Mouse (Mus musculus) G1E (cell line): ENCODE results near the gene Srpr.

Experiments
- CTCF ChIP-seq: IDR thresholded peaks from 2 replicates; pipeline ENCODE4 v1.5.1; 2012; ENCODE audit warnings: low read depth, low read length, inconsistent platforms, mixed read lengths
- TAL1 ChIP-seq: conservative IDR thresholded peaks from 2 replicates; pipeline ENCODE4 v1.6.1; 2012; ENCODE audit warnings: low read depth, low read length, inconsistent platforms, mixed read lengths

DNA sequence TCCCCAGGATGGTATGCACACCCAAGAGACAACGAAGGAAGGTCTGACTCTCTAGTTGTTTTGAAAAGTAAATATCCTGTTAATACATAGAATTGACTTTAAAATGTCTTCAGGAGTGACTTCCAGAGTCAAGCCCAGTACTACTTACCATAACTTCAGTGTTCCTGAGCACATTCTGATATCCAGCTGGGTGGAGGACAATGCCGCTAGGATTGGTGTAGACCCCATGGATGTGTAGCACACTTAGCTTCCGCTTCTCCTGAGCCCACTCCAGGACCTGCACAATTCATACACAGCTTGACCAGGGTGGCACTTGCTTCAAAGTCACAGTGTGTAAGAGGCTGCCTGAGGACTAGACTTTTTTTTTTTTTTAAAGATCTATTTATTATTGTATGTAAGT is 23.5 kb downstream of the Srpr start:
- TF ChIP-seq TAL1 (no peak), CTCF (no peak)
